Mouse (Mus musculus): ENCODE data around the gene Zp3. TPM values are rescaled to one million over a fixed set of nuclear protein-coding genes. Genes with fewer than 3 reads are reported as not detected.

Gene Zp3
- polyA plus RNA-seq, 1 experiment from 2014 or later, result 0.58 TPM

DNA sequence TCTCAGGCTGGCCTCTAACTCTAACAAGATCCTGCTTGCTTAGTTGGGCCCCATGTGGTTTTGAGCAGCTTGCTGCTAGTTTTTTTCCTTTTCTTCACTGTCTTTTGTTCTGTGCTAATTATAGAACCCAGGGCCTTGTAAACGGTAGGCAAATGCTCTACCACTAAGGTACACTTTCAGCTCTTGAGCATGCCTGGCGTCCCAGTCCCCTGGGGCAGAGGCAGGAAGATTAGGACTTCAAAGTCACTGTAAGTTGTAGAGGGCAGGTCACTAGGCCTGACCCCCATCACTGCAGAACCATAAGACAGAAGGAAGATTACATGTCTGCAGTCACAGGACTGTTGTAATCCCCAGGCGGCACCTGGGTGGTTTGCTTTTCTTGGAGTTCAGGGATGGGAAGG lies 22.9 kb downstream of the Zp3 start:
- peak; percentile 14 for DNase-seq (ENCODE audit: low spot score)

GRCm38 (mm10) chr5:136004537-136004936 lies 24.6 kb downstream of the Zp3 start:
- Histone ChIP-seq H3K36me3 (ENCODE audit: control insufficient read depth, insufficient read depth, low read length) (peaks cover 10% of the 10 kb centered on the region), H3K9ac (ENCODE audit: low read depth, low read length) (no peak overlapping the region), H3K27me3 (replicated peaks; ENCODE audit: control insufficient read depth, insufficient read depth, low read length) (no peaks in the 10 kb centered on the region), H3K4me2 (ENCODE audit: low read depth, low read length) (no peak overlapping the region), H3K4me3 (ENCODE audit: low read depth, low read length) (no peak overlapping the region), H3K27ac (replicated peaks; ENCODE audit: low read depth, low read length) (no peak overlapping the region), H3K9me3 (ENCODE audit: control insufficient read depth, low read length) (no peaks in the 10 kb centered on the region), H3K4me1 (ENCODE audit: control insufficient read depth, insufficient read depth, low read length) (0 out of 2 replicates have a peak, but pooled peaks cover 3% of the 10 kb centered on the region)
- no peak for ATAC-seq (ENCODE audit: low read depth)
- 59% methylated on average over 4 of the region's 4 CpGs for WGBS
- DNase-seq (ENCODE audit: low spot score), result no peak

More for the DNA sequence above, 22.9 kb downstream of the Zp3 start:
- no peaks in the 10 kb centered on the region for H3K27me3 ChIP-seq (replicated peaks; ENCODE audit: control insufficient read depth, insufficient read depth, low read length)
- WGBS, result 20% methylated on average over 3 of the region's 3 CpGs
- ATAC-seq (ENCODE audit: low read depth), result peak; percentile 38; the same call in 1 of the 2 replicates
- H3K4me1 ChIP-seq (ENCODE audit: control insufficient read depth, insufficient read depth, low read length), result 0 out of 2 replicates have a peak, but pooled peaks cover 3% of the 10 kb centered on the region
- H3K36me3 ChIP-seq (ENCODE audit: control insufficient read depth, insufficient read depth, low read length), result peaks cover 24% of the 10 kb centered on the region
- peak overlapping the region; percentile 44 for H3K27ac ChIP-seq (replicated peaks; ENCODE audit: low read depth, low read length)
- no peak overlapping the region for H3K4me2 ChIP-seq (ENCODE audit: low read depth, low read length)
- H3K9me3 ChIP-seq (ENCODE audit: control insufficient read depth, low read length), result no peaks in the 10 kb centered on the region
- no peak overlapping the region for H3K9ac ChIP-seq (ENCODE audit: low read depth, low read length)
- H3K4me3 ChIP-seq (ENCODE audit: low read depth, low read length), result no peak overlapping the region

DNA sequence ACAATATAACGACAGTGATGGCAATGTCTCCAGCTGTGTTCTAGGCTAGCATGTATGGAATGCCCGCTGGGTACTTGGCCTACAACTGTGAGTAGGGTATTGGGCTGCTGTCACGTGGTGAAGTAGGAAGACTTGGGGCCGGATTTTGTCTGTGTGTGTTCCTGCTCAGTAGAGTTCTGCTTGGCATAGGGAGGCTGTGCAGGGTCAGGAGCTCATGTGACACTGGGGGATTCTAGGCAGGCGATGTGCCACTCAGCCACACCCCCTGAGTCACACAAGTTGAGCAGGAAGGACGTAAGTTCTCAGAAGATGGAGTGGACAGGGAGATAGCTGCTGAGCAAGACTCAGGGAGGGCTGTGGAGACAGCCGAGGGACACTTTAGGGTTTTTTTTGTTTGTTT lies 27.8 kb downstream of the Zp3 start:
- Histone ChIP-seq H3K4me2 (ENCODE audit: low read depth, low read length) (no peak overlapping the region), H3K4me3 (ENCODE audit: low read depth, low read length) (no peak overlapping the region), H3K27ac (replicated peaks; ENCODE audit: low read depth, low read length) (no peak overlapping the region), H3K27me3 (replicated peaks; ENCODE audit: control insufficient read depth, insufficient read depth, low read length) (no peaks in the 10 kb centered on the region), H3K9me3 (ENCODE audit: control insufficient read depth, low read length) (no peaks in the 10 kb centered on the region), H3K4me1 (ENCODE audit: control insufficient read depth, insufficient read depth, low read length) (0 out of 2 replicates have a peak, but pooled peaks cover 2% of the 10 kb centered on the region), H3K9ac (ENCODE audit: low read depth, low read length) (no peak overlapping the region), H3K36me3 (ENCODE audit: control insufficient read depth, insufficient read depth, low read length) (peaks cover 30% of the 10 kb centered on the region)
- DNase-seq (ENCODE audit: low spot score), result no peak
- no peak for ATAC-seq (ENCODE audit: low read depth)
- 72% methylated on average over 7 of the region's 7 CpGs for WGBS

DNA sequence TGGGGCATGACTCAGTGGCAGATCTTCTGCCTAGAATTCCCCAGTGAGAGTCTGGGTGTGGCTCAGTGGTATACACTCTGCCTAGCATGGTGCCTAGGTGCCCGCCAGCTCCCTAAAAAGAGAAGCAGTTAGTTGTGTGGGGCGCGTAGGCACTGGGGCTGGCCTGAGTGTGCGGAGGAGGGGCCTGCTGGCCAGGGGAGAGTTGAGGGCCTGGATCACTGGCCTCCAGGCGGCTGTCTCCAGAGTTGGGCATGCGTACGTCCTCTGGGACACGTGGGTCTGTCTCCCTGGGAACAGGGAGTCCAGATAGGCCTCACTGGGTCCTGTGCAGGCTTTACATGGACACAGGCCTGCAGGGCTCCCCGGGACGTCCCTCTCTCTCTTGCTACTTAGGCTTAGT lies 35.0 kb downstream of the Zp3 start:
- Histone ChIP-seq H3K4me3 (ENCODE audit: low read depth, low read length) (no peak overlapping the region), H3K9ac (ENCODE audit: low read depth, low read length) (0 out of 2 replicates have a peak overlapping the region, but pooled peaks have one; percentile 34), H3K4me1 (ENCODE audit: control insufficient read depth, insufficient read depth, low read length) (peaks cover 11% of the 10 kb centered on the region; the same call in 1 of the 2 replicates), H3K27me3 (replicated peaks; ENCODE audit: control insufficient read depth, insufficient read depth, low read length) (no peaks in the 10 kb centered on the region), H3K27ac (replicated peaks; ENCODE audit: low read depth, low read length) (peak overlapping the region; percentile 80), H3K9me3 (ENCODE audit: control insufficient read depth, low read length) (no peaks in the 10 kb centered on the region), H3K4me2 (ENCODE audit: low read depth, low read length) (no peak overlapping the region), H3K36me3 (ENCODE audit: control insufficient read depth, insufficient read depth, low read length) (peaks cover 37% of the 10 kb centered on the region)
- 82% methylated on average over 10 of the region's 10 CpGs for WGBS
- DNase-seq (ENCODE audit: low spot score) (no peak), ATAC-seq (ENCODE audit: low read depth) (no peak)

GRCm38 (mm10) chr5:136015586-136015985 lies 35.7 kb downstream of the Zp3 start:
- no peaks in the 10 kb centered on the region for H3K27me3 ChIP-seq (replicated peaks; ENCODE audit: control insufficient read depth, insufficient read depth, low read length)
- H3K4me2 ChIP-seq (ENCODE audit: low read depth, low read length), result no peak overlapping the region
- peaks cover 33% of the 10 kb centered on the region for H3K36me3 ChIP-seq (ENCODE audit: control insufficient read depth, insufficient read depth, low read length)
- 68% methylated on average over 10 of the region's 10 CpGs for WGBS
- DNase-seq (ENCODE audit: low spot score) (peak; percentile 45), ATAC-seq (ENCODE audit: low read depth) (no peak)
- no peak overlapping the region for H3K9ac ChIP-seq (ENCODE audit: low read depth, low read length)
- peaks cover 12% of the 10 kb centered on the region; the same call in 1 of the 2 replicates for H3K4me1 ChIP-seq (ENCODE audit: control insufficient read depth, insufficient read depth, low read length)
- no peaks in the 10 kb centered on the region for H3K9me3 ChIP-seq (ENCODE audit: control insufficient read depth, low read length)
- H3K27ac ChIP-seq (replicated peaks; ENCODE audit: low read depth, low read length), result peak overlapping the region; percentile 80
- H3K4me3 ChIP-seq (ENCODE audit: low read depth, low read length), result no peak overlapping the region

GRCm38 (mm10) chr5:136016014-136016876 lies 36.3 kb downstream of the Zp3 start:
- Histone ChIP-seq H3K9ac (ENCODE audit: low read depth, low read length) (no peak overlapping the region), H3K27ac (replicated peaks; ENCODE audit: low read depth, low read length) (peak overlapping the region; percentile 80), H3K4me2 (ENCODE audit: low read depth, low read length) (no peak overlapping the region), H3K4me1 (ENCODE audit: control insufficient read depth, insufficient read depth, low read length) (peaks cover 12% of the 10 kb centered on the region; the same call in 1 of the 2 replicates), H3K36me3 (ENCODE audit: control insufficient read depth, insufficient read depth, low read length) (peaks cover 30% of the 10 kb centered on the region), H3K27me3 (replicated peaks; ENCODE audit: control insufficient read depth, insufficient read depth, low read length) (no peaks in the 10 kb centered on the region), H3K9me3 (ENCODE audit: control insufficient read depth, low read length) (no peaks in the 10 kb centered on the region), H3K4me3 (ENCODE audit: low read depth, low read length) (no peak overlapping the region)
- 52% methylated on average over 10 of the region's 10 CpGs for WGBS
- DNase-seq (ENCODE audit: low spot score) (peak; percentile 79), ATAC-seq (ENCODE audit: low read depth) (peak; percentile 78)

DNA sequence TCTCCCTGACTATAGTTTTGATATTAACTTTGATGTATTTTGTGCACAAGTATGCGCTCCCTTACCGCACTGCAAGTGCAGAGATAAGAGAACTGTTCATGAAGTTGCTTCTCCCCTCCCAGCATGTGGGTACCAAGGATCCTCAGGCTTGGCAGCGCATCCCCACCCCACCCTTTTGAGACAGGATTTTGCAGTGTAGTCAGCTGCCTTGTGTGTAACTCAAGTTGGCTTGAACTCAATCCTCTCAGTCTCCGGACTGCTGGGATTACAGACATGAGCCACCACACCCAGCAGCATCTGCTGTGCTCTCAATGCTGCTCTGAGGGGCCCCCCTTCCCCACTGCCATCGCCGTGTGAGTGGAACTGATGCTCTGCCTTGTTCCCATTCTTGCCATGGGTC lies 37.4 kb downstream of the Zp3 start:
- Histone ChIP-seq H3K4me2 (ENCODE audit: low read depth, low read length) (no peak overlapping the region), H3K27ac (replicated peaks; ENCODE audit: low read depth, low read length) (peak overlapping the region; percentile 61), H3K36me3 (ENCODE audit: control insufficient read depth, insufficient read depth, low read length) (peaks cover 26% of the 10 kb centered on the region), H3K4me1 (ENCODE audit: control insufficient read depth, insufficient read depth, low read length) (peaks cover 12% of the 10 kb centered on the region; the same call in 1 of the 2 replicates), H3K27me3 (replicated peaks; ENCODE audit: control insufficient read depth, insufficient read depth, low read length) (no peaks in the 10 kb centered on the region), H3K4me3 (ENCODE audit: low read depth, low read length) (no peak overlapping the region), H3K9me3 (ENCODE audit: control insufficient read depth, low read length) (no peaks in the 10 kb centered on the region), H3K9ac (ENCODE audit: low read depth, low read length) (no peak overlapping the region)
- DNase-seq (ENCODE audit: low spot score), result peak; percentile 49
- 83% methylated on average over 6 of the region's 6 CpGs for WGBS
- 0 out of 2 replicates have a peak, but pooled peaks have one; percentile 12 for ATAC-seq (ENCODE audit: low read depth)

GRCm38 (mm10) chr5:136018726-136019125 lies 38.8 kb downstream of the Zp3 start:
- Histone ChIP-seq H3K27ac (replicated peaks; ENCODE audit: low read depth, low read length) (no peak overlapping the region), H3K36me3 (ENCODE audit: control insufficient read depth, insufficient read depth, low read length) (0 out of 2 replicates have a peak, but pooled peaks cover 16% of the 10 kb centered on the region), H3K4me3 (ENCODE audit: low read depth, low read length) (no peak overlapping the region), H3K4me1 (ENCODE audit: control insufficient read depth, insufficient read depth, low read length) (peaks cover 12% of the 10 kb centered on the region; the same call in 1 of the 2 replicates), H3K9me3 (ENCODE audit: control insufficient read depth, low read length) (no peaks in the 10 kb centered on the region), H3K4me2 (ENCODE audit: low read depth, low read length) (no peak overlapping the region), H3K9ac (ENCODE audit: low read depth, low read length) (no peak overlapping the region), H3K27me3 (replicated peaks; ENCODE audit: control insufficient read depth, insufficient read depth, low read length) (no peaks in the 10 kb centered on the region)
- WGBS, result 83% methylated on average over 2 of the region's 2 CpGs
- no peak for DNase-seq (ENCODE audit: low spot score)
- no peak for ATAC-seq (ENCODE audit: low read depth)

Data from embryonic facial prominence, embryonic 14.5 days (tissue).